8 mouse cellular contexts compared by ENCODE assay signal in genomic region chr2:84865616-84866571, GRCm38 (mm10). TPM values are rescaled to one million over a fixed set of nuclear protein-coding genes. Genes with fewer than 3 reads are reported as not detected.
DNase-seq lines count a peak whose midpoint lies in the region; ATAC-seq and TF ChIP-seq lines count a peak whose summit lies in the region.

No protein-coding gene starts in this region.

- TF ChIP-seq CTCF in liver, embryonic 14.5 days (IDR thresholded peaks at IDR 0.05; ENCODE audit: low read depth) = peak; percentile 90

- no peaks in the 10 kb centered on the region for H3K9me3 ChIP-seq in heart, embryonic 10.5 days
- no peaks in the 10 kb centered on the region for H3K9me3 ChIP-seq in kidney, embryonic 14.5 days (ENCODE audit: control insufficient read depth, low read length)
- no peaks in the 10 kb centered on the region for H3K9me3 ChIP-seq in liver, embryonic 14.5 days (ENCODE audit: control insufficient read depth, low read length)

- H3K4me2 ChIP-seq in kidney, embryonic 14.5 days (replicated peaks; ENCODE audit: low read depth, low read length) = peak overlapping the region; percentile 64
- H3K4me2 ChIP-seq in liver, embryonic 14.5 days (ENCODE audit: low read depth) = peak overlapping the region; percentile 45

- H3K4me3 ChIP-seq in heart, embryonic 10.5 days = peak overlapping the region; percentile 57
- peak overlapping the region; percentile 40 for H3K4me3 ChIP-seq in kidney, embryonic 14.5 days (ENCODE audit: low read length)
- H3K4me3 ChIP-seq in liver, embryonic 14.5 days (ENCODE audit: insufficient read depth in 1 of 2, low read depth in 2 of 2, low read length in 2 of 2) = 0 out of 4 replicates have a peak overlapping the region, but pooled peaks of 1 of the 2 experiments have one; percentile 12

- H3K36me3 ChIP-seq in heart, embryonic 10.5 days = peaks cover 27% of the 10 kb centered on the region
- H3K36me3 ChIP-seq in kidney, embryonic 14.5 days (ENCODE audit: control insufficient read depth, insufficient read depth, low read length) = peaks cover 14% of the 10 kb centered on the region
- peaks cover 32% of the 10 kb centered on the region for H3K36me3 ChIP-seq in liver, embryonic 14.5 days (replicated peaks; ENCODE audit: control insufficient read depth, insufficient read depth, low read depth)

- H3K27ac ChIP-seq in heart, embryonic 10.5 days = peak overlapping the region; percentile 23; the same call in 1 of the 2 replicates
- H3K27ac ChIP-seq in kidney, embryonic 14.5 days (ENCODE audit: low read depth, low read length) = no peak overlapping the region
- no peak overlapping the region for H3K27ac ChIP-seq in liver, embryonic 14.5 days

- WGBS in heart, embryonic 10.5 days = under 1% methylated on average over 47 of the region's 47 CpGs
- WGBS in kidney, embryonic 14.5 days = 1% methylated on average over 45 of the region's 47 CpGs
- 4% methylated on average over 47 of the region's 47 CpGs for WGBS in liver, embryonic 14.5 days (ENCODE audit: insufficient replicate concordance)

- peaks cover 11% of the 10 kb centered on the region for H3K4me1 ChIP-seq in heart, embryonic 10.5 days
- H3K4me1 ChIP-seq in kidney, embryonic 14.5 days (ENCODE audit: control insufficient read depth, insufficient read depth, low read length) = 0 out of 2 replicates have a peak, but pooled peaks cover 7% of the 10 kb centered on the region
- H3K4me1 ChIP-seq in liver, embryonic 14.5 days (replicated peaks; ENCODE audit: control insufficient read depth in 2 of 2, insufficient read depth in 2 of 2, low read length in 1 of 2) = peaks cover 0 to 6% of the 10 kb centered on the region in 2 experiments; a peak in 2 of 4 replicates

- DNase-seq in ovary, postnatal 10 days (ENCODE audit: low spot score) = peak; percentile 35
- no peak for DNase-seq in ovary, adult 18-20 months (ENCODE audit: low spot score)
- DNase-seq in embryo, embryonic 10 days (ENCODE audit: low spot score) = peak; percentile 77
- DNase-seq in heart, embryonic 10.5 days (ENCODE audit: low spot score) = no peak
- DNase-seq in liver, embryonic 14.5 days (ENCODE audit: low read depth in 3 of 3, low spot score in 3 of 3) = no peak
- DNase-seq in naive thymus-derived CD4-positive, alpha-beta T cell, adult 2 months (ENCODE audit: low read depth) = peak; percentile 49
- peak; percentile 34 to 64 for DNase-seq in thymus, postnatal 10 days (ENCODE audit: low spot score in 2 of 2)

- ATAC-seq in kidney, embryonic 14.5 days (ENCODE audit: low FRiP score, low TSS enrichment) = peak; percentile 63
- 0 out of 2 replicates have a peak, but pooled peaks have one; percentile 19 for ATAC-seq in liver, embryonic 14.5 days (ENCODE audit: insufficient read depth)

- no peak for TF ChIP-seq EP300 in liver, embryonic 14.5 days (IDR thresholded peaks at IDR 0.05; ENCODE audit: low read depth)

- peak overlapping the region; percentile 35; the same call in 1 of the 2 replicates for H3K9ac ChIP-seq in kidney, embryonic 14.5 days (ENCODE audit: low read depth, low read length)
- H3K9ac ChIP-seq in liver, embryonic 14.5 days (replicated peaks) = no peak overlapping the region

- peaks cover 63% of the 10 kb centered on the region for H3K27me3 ChIP-seq in heart, embryonic 10.5 days (ENCODE audit: insufficient read depth, poor library complexity, severe bottlenecking)
- peaks cover 32% of the 10 kb centered on the region for H3K27me3 ChIP-seq in kidney, embryonic 14.5 days (ENCODE audit: control insufficient read depth, insufficient read depth, low read length)
- H3K27me3 ChIP-seq in liver, embryonic 14.5 days (ENCODE audit: control insufficient read depth, insufficient read depth, low read length) = peaks cover 37% of the 10 kb centered on the region

RNA-seq across cellular contexts. Expression of gene Rtn4rl2, which starts 20.6 kb away (rescaled TPM):
- polyA plus RNA-seq in heart, embryonic 10.5 days (2016; fragmentation: Nextera tagmentation; extraction: Ambion mirVana) = 0.33 and 0.88 TPM in 2 replicates
- polyA plus RNA-seq in kidney, embryonic 14.5 days (2014; fragmentation: Nextera tagmentation; extraction: Ambion mirVana) = 1.6 and 2.1 TPM in 2 replicates
- polyA plus RNA-seq in liver, embryonic 14.5 days (2012; rRNA removed) = 0.03 and 0.06 TPM in 2 replicates
- polyA plus RNA-seq in liver, embryonic 14.5 days (2014; fragmentation: Nextera tagmentation; extraction: Ambion mirVana) = 0.14 TPM in 1 of 2 replicates, not detected in the other

RNA-seq across cellular contexts. Expression of gene Slc43a1, which starts 27.2 kb away (rescaled TPM):
- polyA plus RNA-seq in heart, embryonic 10.5 days (2016; fragmentation: Nextera tagmentation; extraction: Ambion mirVana) = 38.9 and 41.0 TPM in 2 replicates
- polyA plus RNA-seq in kidney, embryonic 14.5 days (2014; fragmentation: Nextera tagmentation; extraction: Ambion mirVana) = 15.5 and 19.4 TPM in 2 replicates
- polyA plus RNA-seq in liver, embryonic 14.5 days (2012; rRNA removed) = 144 and 151 TPM in 2 replicates
- polyA plus RNA-seq in liver, embryonic 14.5 days (2014; fragmentation: Nextera tagmentation; extraction: Ambion mirVana) = 174 and 198 TPM in 2 replicates

RNA-seq across cellular contexts. Expression of gene Timm10, which starts 39.1 kb away (rescaled TPM):
- 82.9 and 92.9 TPM in 2 replicates for polyA plus RNA-seq in heart, embryonic 10.5 days (2016; fragmentation: Nextera tagmentation; extraction: Ambion mirVana)
- 65.3 and 79.4 TPM in 2 replicates for polyA plus RNA-seq in kidney, embryonic 14.5 days (2014; fragmentation: Nextera tagmentation; extraction: Ambion mirVana)
- 39.8 and 46.6 TPM in 2 replicates for polyA plus RNA-seq in liver, embryonic 14.5 days (2012; rRNA removed)
- 40.6 and 41.5 TPM in 2 replicates for polyA plus RNA-seq in liver, embryonic 14.5 days (2014; fragmentation: Nextera tagmentation; extraction: Ambion mirVana)

RNA-seq across cellular contexts. Expression of gene Smtnl1, which starts 43.4 kb away (rescaled TPM):
- 0.18 and 0.19 TPM in 2 replicates for polyA plus RNA-seq in heart, embryonic 10.5 days (2016; fragmentation: Nextera tagmentation; extraction: Ambion mirVana)
- polyA plus RNA-seq in kidney, embryonic 14.5 days (2014; fragmentation: Nextera tagmentation; extraction: Ambion mirVana) = 0.16 and 0.24 TPM in 2 replicates
- 0.09 and 0.38 TPM in 2 replicates for polyA plus RNA-seq in liver, embryonic 14.5 days (2012; rRNA removed)
- 0.23 and 0.25 TPM in 2 replicates for polyA plus RNA-seq in liver, embryonic 14.5 days (2014; fragmentation: Nextera tagmentation; extraction: Ambion mirVana)

Comparison
In these comparisons a context has a peak if more than half of its experiments do, and no peak if none do; other contexts are left out.
1. DNase-seq: peak in ovary, postnatal 10 days (single experiment), embryo, embryonic 10 days (single experiment), naive thymus-derived CD4-positive, alpha-beta T cell, adult 2 months (single experiment) and thymus, postnatal 10 days (2 of 2); none in ovary, adult 18-20 months (single experiment), heart, embryonic 10.5 days (single experiment) and liver, embryonic 14.5 days (0 of 3).